Mouse (Mus musculus) lung, postnatal 0 days (tissue): ENCODE data around the gene Higd1a.

Experiments
- CTCF ChIP-seq: IDR thresholded peaks from 2 replicates; pipeline ENCODE4 v1.5.1; 2016; ENCODE audit warnings: antibody characterized with exemption, mild to moderate bottlenecking
- EP300 ChIP-seq: IDR thresholded peaks from 2 replicates; pipeline ENCODE4 v1.6.1; 2016; ENCODE audit warnings: antibody characterized with exemption, mild to moderate bottlenecking, control low read depth

GRCm38 (mm10) chr9:121868236-121868635 lies 10.1 kb upstream of the Higd1a start:
- TF ChIP-seq CTCF (no peak), EP300 (no peak)
